Mouse (Mus musculus) limb, embryonic 14.5 days (tissue): Measurements from ENCODE around the gene Kcnip1. TPM values are rescaled to one million over a fixed set of nuclear protein-coding genes. Genes with fewer than 3 reads are reported as not detected.

Experiments used
- ATAC-seq: fragments of 200-750 bp; cut with Nextera tagmentation; 2 replicates; pipeline ENCODE4 v1.8.0; 2017; ENCODE audit warnings: low read depth, moderate number of reproducible peaks, moderate TSS enrichment; ENCODE audit not compliant: low FRiP score
- DNase-seq: peaks from one replicate; pipeline ENCODE4 v3.0.0-alpha.2; 2015; ENCODE audit warnings: low spot score
- H3K27ac ChIP-seq: fragments of 300-500 bp; sonication (generic); replicated peaks from 2 replicates; pipeline ENCODE4 v1.5.1; 2014; ENCODE audit warnings: low read depth, mild to moderate bottlenecking, low read length, moderate library complexity, mixed read lengths
- H3K27me3 ChIP-seq: fragments of 300-500 bp; sonication (generic); 2 replicates; pipeline ENCODE4 v1.6.1; 2014; ENCODE audit warnings: low read length, mixed read lengths; ENCODE audit not compliant: control insufficient read depth, insufficient read depth
- H3K36me3 ChIP-seq: fragments of 300-500 bp; sonication (generic); 2 replicates; pipeline ENCODE4 v1.6.1; 2014; ENCODE audit warnings: mild to moderate bottlenecking, low read length, moderate library complexity, mixed read lengths; ENCODE audit not compliant: control insufficient read depth, insufficient read depth
- H3K4me1 ChIP-seq: fragments of 300-500 bp; sonication (generic); 2 replicates; pipeline ENCODE4 v1.6.1; 2014; ENCODE audit warnings: antibody characterized with exemption, low read length, mixed read lengths; ENCODE audit not compliant: control insufficient read depth, insufficient read depth
- H3K4me2 ChIP-seq: fragments of 300-500 bp; sonication (generic); replicated peaks from 2 replicates; pipeline ENCODE4 v1.6.1; 2014; ENCODE audit warnings: low read depth, mild to moderate bottlenecking, low read length, moderate library complexity; ENCODE audit not compliant: severe bottlenecking
- H3K4me3 ChIP-seq: fragments of 300-500 bp; sonication (generic); replicated peaks from 2 replicates; pipeline ENCODE4 v1.5.1; 2014; ENCODE audit warnings: low read length
- H3K9ac ChIP-seq: fragments of 300-500 bp; sonication (generic); 2 replicates; pipeline ENCODE4 v1.6.1; 2014; ENCODE audit warnings: mild to moderate bottlenecking, low read depth, low read length, moderate library complexity; ENCODE audit not compliant: severe bottlenecking
- H3K9me3 ChIP-seq: fragments of 300-500 bp; sonication (generic); 2 replicates; pipeline ENCODE4 v1.6.1; 2016; ENCODE audit warnings: low read length; ENCODE audit not compliant: control insufficient read depth
- POLR2A ChIP-seq: fragments of 200-500 bp; IDR thresholded peaks from 2 replicates; pipeline ENCODE4 v1.8.0; 2012; ENCODE audit warnings: inconsistent platforms, mild to moderate bottlenecking, moderate library complexity, borderline replicate concordance; ENCODE audit not compliant: insufficient read depth, insufficient read length; ENCODE audit errors: extremely low read depth
- WGBS: fragments of 180-500 bp; shearing (Covaris S2); extraction: QIAGEN DNeasy Blood & Tissue Kit; methylation state at CpG from one replicate; pipeline ENCODE4 v1.1.7; 2014; 5-methylcytosine and 5-hydroxymethylcytosine counted together
- polyA plus RNA-seq, 2 experiments: library from polyadenylated mRNA; depleted of rRNA in 1 of 2; stranded (reverse) in 1 of 2; unstranded in 1 of 2; fragments of >200 nt; fragmentation: Nextera tagmentation in 1 of 2; extraction: Ambion mirVana in 1 of 2; gene quantifications; 2 replicates each; pipeline versions ENCODE4 v1.2.1 to v1.2.3; 2012 to 2014

The Kcnip1 gene
- polyA plus RNA-seq, 2 experiments = 3.4 to 5.0 TPM

- H3K27ac ChIP-seq = no peak overlapping the region
- H3K9ac ChIP-seq = no peak overlapping the region
- no peaks in the 10 kb centered on the region for H3K36me3 ChIP-seq
- no peak overlapping the region for H3K4me2 ChIP-seq
- TF ChIP-seq POLR2A = no peak
- ATAC-seq (no peak), DNase-seq (no peak)
- 73% methylated on average over 6 of the region's 6 CpGs for WGBS
- H3K4me3 ChIP-seq = no peak overlapping the region
- H3K4me1 ChIP-seq = no peaks in the 10 kb centered on the region
- no peaks in the 10 kb centered on the region for H3K27me3 ChIP-seq
- H3K9me3 ChIP-seq = no peaks in the 10 kb centered on the region
These were observed 35.4 kb downstream of the Kcnip1 start for GRCm38 (mm10) chr11:33957595-33957994.

- Histone ChIP-seq H3K4me1 (no peaks in the 10 kb centered on the region; the same call in 1 of the 2 replicates), H3K27ac (no peak overlapping the region), H3K4me3 (no peak overlapping the region), H3K36me3 (no peaks in the 10 kb centered on the region), H3K9me3 (no peaks in the 10 kb centered on the region), H3K27me3 (no peaks in the 10 kb centered on the region), H3K4me2 (no peak overlapping the region), H3K9ac (no peak overlapping the region)
- no peak for TF ChIP-seq POLR2A
- WGBS = 85% methylated on average over 5 of the region's 5 CpGs
- ATAC-seq (no peak), DNase-seq (no peak)
These were observed 36.3 kb downstream of the Kcnip1 start for GRCm38 (mm10) chr11:33956623-33957022.

DNA sequence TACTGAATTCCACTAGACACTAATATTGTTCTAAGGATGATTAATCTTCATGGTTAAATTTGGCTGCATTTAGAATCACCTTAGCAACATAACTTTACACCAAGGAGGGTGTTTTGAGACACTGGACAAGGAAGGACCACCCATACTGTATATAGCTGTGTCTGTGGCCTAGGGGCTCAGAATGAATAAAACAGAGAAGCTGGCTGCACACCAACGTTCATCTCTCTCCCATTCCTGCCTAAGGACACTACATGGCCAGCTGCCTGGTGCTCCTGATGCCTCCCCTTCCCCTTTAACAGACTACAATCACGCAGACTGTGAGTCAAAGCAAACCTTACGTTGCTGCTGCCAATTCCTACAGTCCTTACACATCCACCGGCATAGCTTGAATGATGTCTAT lies 37.0 kb downstream of the Kcnip1 start:
- no peak for ATAC-seq
- DNase-seq = no peak
- Histone ChIP-seq H3K4me3 (no peak overlapping the region), H3K9me3 (no peaks in the 10 kb centered on the region), H3K36me3 (no peaks in the 10 kb centered on the region), H3K27ac (no peak overlapping the region), H3K9ac (no peak overlapping the region), H3K27me3 (no peaks in the 10 kb centered on the region), H3K4me2 (no peak overlapping the region), H3K4me1 (peaks cover 4% of the 10 kb centered on the region; the same call in 1 of the 2 replicates)
- WGBS = 66% methylated on average over 4 of the region's 4 CpGs
- no peak for TF ChIP-seq POLR2A

DNA sequence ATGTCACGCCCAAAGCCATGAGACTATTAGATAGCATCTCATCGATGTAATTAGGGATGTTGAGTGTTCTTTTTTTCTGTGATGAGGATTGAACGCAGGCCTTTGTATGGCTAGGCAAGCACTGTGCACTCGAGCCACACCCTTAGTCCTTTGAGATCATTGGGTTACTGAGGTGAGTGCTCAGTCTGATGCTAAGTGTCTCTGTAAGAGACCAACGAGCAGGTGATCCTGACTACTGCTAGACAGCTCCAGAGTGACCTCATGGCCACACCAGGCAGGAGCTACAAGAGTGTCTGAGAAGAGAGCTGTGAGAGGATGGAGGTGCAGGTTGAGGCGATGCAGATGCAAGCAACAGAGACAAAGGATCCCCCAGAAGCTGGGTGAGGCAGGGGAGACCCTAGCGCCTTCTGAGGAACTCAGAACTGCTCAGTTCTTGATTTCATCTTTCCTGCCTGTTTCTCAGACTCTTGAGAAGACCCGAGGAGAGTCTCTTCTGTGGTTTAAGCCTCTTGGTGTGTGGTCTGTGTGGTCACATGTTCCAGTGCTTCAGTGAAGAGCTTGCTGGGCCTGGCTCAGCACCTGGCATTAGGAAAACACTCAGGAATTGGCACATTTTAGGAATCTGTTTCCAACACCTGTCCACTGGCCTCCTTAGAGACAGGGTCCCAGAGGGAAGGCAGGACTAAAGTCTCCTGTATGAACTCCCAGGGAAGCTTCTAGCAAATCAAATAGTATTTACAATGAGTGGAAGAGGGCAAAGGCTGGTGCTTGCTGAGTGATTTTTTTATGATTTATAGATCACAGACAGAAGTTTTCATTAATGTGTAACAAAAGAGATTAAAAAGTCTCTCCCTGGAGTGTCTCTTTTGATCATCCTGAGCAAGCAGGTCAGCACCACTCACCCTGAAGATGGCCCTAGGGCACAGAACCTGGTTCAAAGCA lies 41.0 kb downstream of the Kcnip1 start:
- Histone ChIP-seq H3K4me1 (peaks cover 4% of the 10 kb centered on the region; the same call in 1 of the 2 replicates), H3K9ac (no peak overlapping the region), H3K4me2 (no peak overlapping the region), H3K36me3 (no peaks in the 10 kb centered on the region), H3K27me3 (no peaks in the 10 kb centered on the region), H3K4me3 (no peak overlapping the region), H3K27ac (no peak overlapping the region), H3K9me3 (no peaks in the 10 kb centered on the region)
- ATAC-seq (no peak), DNase-seq (no peak)
- WGBS = 81% methylated on average over 8 of the region's 8 CpGs
- TF ChIP-seq POLR2A = no peak

- TF ChIP-seq POLR2A = no peak
- Histone ChIP-seq H3K4me3 (no peak overlapping the region), H3K4me2 (no peak overlapping the region), H3K9ac (no peak overlapping the region), H3K36me3 (no peaks in the 10 kb centered on the region), H3K4me1 (peaks cover 4% of the 10 kb centered on the region; the same call in 1 of the 2 replicates), H3K9me3 (no peaks in the 10 kb centered on the region), H3K27me3 (no peaks in the 10 kb centered on the region), H3K27ac (no peak overlapping the region)
- DNase-seq = no peak
- WGBS = 45% methylated on average over 5 of the region's 5 CpGs
- no peak for ATAC-seq
These were observed 41.8 kb downstream of the Kcnip1 start for GRCm38 (mm10) chr11:33951155-33951554.
